Comparison of ENCODE assay signal across 8 mouse cellular contexts in the genomic region with DNA sequence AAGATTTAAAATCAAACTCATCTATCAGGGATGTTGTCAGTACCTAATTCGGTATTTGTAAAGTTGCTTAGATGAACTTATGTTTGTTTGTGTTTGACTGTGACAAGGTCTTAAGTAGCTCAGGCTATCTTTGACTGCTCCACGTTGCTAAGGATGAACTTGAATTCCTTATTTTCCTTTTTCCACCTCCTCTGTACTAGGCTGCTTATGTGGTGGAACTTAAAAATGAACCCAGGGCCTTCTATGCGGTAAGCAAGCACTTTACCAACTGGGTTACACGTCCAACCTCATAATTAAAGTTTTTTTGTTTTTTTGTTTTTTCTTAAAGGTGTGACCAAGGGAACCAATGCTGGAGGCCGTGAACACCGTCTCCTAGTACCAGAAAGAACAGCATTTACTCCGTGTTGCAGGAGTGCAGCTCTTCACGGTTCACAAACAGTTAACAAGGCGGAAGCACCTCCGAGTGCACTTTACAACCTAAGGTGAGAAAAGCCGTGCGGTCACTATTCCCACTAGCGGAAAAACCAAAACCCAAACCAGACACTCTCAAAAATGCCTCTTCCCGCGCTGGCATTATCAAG. TPM values are rescaled to one million over a fixed set of nuclear protein-coding genes. Genes with fewer than 3 reads are reported as not detected.
DNase-seq lines count a peak whose midpoint lies in the region; ATAC-seq lines count a peak whose summit lies in the region.

Zcchc7 (plus strand) TSS at position 325 of the 581 bp plus-strand sequence.

- ATAC-seq in kidney, embryonic 15.5 days (replicated peaks; ENCODE audit: low FRiP score): peak; percentile 63
- peak; percentile 34 for ATAC-seq in activated CD4-positive, CD25-positive, alpha-beta regulatory T cell, adult 4 months
- peak; percentile 63 for ATAC-seq in forebrain, embryonic 15.5 days (replicated peaks)
- peak; percentile 52 for ATAC-seq in hindbrain, embryonic 15.5 days (ENCODE audit: low FRiP score, low read depth)

- peaks cover 9% of the 10 kb centered on the region; the same call in 1 of the 2 replicates for H3K4me1 ChIP-seq in kidney, embryonic 15.5 days
- H3K4me1 ChIP-seq in forebrain, embryonic 15.5 days: peaks cover 18% of the 10 kb centered on the region
- peaks cover 20% of the 10 kb centered on the region for H3K4me1 ChIP-seq in hindbrain, embryonic 15.5 days (replicated peaks)

- peak within 1 kb of the TSS; percentile 88 for H3K9ac ChIP-seq in kidney, embryonic 15.5 days
- H3K9ac ChIP-seq in forebrain, embryonic 15.5 days (replicated peaks): peak within 1 kb of the TSS; percentile 91
- peak within 1 kb of the TSS; percentile 86 for H3K9ac ChIP-seq in hindbrain, embryonic 15.5 days

- peaks cover 39% of the 10 kb centered on the region for H3K79me2 ChIP-seq in macrophage (ENCODE audit: inconsistent target)

- H3K36me3 ChIP-seq in kidney, embryonic 15.5 days: no peaks in the 10 kb centered on the region
- no peaks in the 10 kb centered on the region for H3K36me3 ChIP-seq in forebrain, embryonic 15.5 days
- no peaks in the 10 kb centered on the region for H3K36me3 ChIP-seq in hindbrain, embryonic 15.5 days
- no peaks in the 10 kb centered on the region for H3K36me3 ChIP-seq in macrophage (ENCODE audit: inconsistent target)

- peak within 1 kb of the TSS; percentile 66 for H3K4me2 ChIP-seq in kidney, embryonic 15.5 days
- H3K4me2 ChIP-seq in forebrain, embryonic 15.5 days (replicated peaks): peak within 1 kb of the TSS; percentile 75
- peak within 1 kb of the TSS; percentile 83 for H3K4me2 ChIP-seq in hindbrain, embryonic 15.5 days

- WGBS in kidney, embryonic 15.5 days: 5% methylated on average over 15 of the region's 15 CpGs
- 5% methylated on average over 15 of the region's 15 CpGs for WGBS in forebrain, embryonic 15.5 days
- 5% methylated on average over 15 of the region's 15 CpGs for WGBS in hindbrain, embryonic 15.5 days
- WGBS in macrophage (ENCODE audit: missing documents): 5% methylated on average over 15 of the region's 15 CpGs

- no peak for DNase-seq in kidney, postnatal 14 days
- DNase-seq in spleen, postnatal 36 days (ENCODE audit: low spot score in 2 of 2): no peak
- DNase-seq in urinary bladder, postnatal 36 days (ENCODE audit: low spot score in 2 of 2): no peak

- peak within 1 kb of the TSS; percentile 93 for H3K27ac ChIP-seq in kidney, embryonic 15.5 days
- H3K27ac ChIP-seq in forebrain, embryonic 15.5 days (replicated peaks): peak within 1 kb of the TSS; percentile 95
- peak within 1 kb of the TSS; percentile 94 for H3K27ac ChIP-seq in hindbrain, embryonic 15.5 days (replicated peaks)
- peak within 1 kb of the TSS; percentile 68 for H3K27ac ChIP-seq in macrophage

- no peaks in the 10 kb centered on the region for H3K9me3 ChIP-seq in kidney, embryonic 15.5 days (replicated peaks)
- H3K9me3 ChIP-seq in forebrain, embryonic 15.5 days: no peaks in the 10 kb centered on the region
- H3K9me3 ChIP-seq in hindbrain, embryonic 15.5 days: no peaks in the 10 kb centered on the region

- H3K27me3 ChIP-seq in kidney, embryonic 15.5 days: no peaks in the 10 kb centered on the region
- H3K27me3 ChIP-seq in forebrain, embryonic 15.5 days: no peaks in the 10 kb centered on the region
- H3K27me3 ChIP-seq in hindbrain, embryonic 15.5 days: no peaks in the 10 kb centered on the region

- H3K4me3 ChIP-seq in kidney, embryonic 15.5 days (replicated peaks): peak within 1 kb of the TSS; percentile 66
- peak within 1 kb of the TSS; percentile 97 for H3K4me3 ChIP-seq in forebrain, embryonic 15.5 days
- peak within 1 kb of the TSS; percentile 96 for H3K4me3 ChIP-seq in hindbrain, embryonic 15.5 days
- H3K4me3 ChIP-seq in macrophage (ENCODE audit: inconsistent target): peak within 1 kb of the TSS; percentile 88

RNA-seq across cellular contexts. Expression of gene Zcchc7, which starts in this region (rescaled TPM):
- 38.2 and 38.3 TPM in 2 replicates for polyA plus RNA-seq in kidney, embryonic 15.5 days (2015; fragmentation: Nextera tagmentation; extraction: Ambion mirVana)
- polyA plus RNA-seq in activated CD4-positive, CD25-positive, alpha-beta regulatory T cell, adult 4 months (2017; shearing (Covaris generic)): 100 to 1,000 TPM in 1 of 2 experiments, 10 to 100 TPM in 1; 96.7 to 132 TPM
- 39.8 and 41.0 TPM in 2 replicates for polyA plus RNA-seq in forebrain, embryonic 15.5 days (2015; fragmentation: Nextera tagmentation; extraction: Ambion mirVana)
- polyA plus RNA-seq in hindbrain, embryonic 15.5 days (2015; fragmentation: Nextera tagmentation; extraction: Ambion mirVana): 35.3 and 41.6 TPM in 2 replicates
- total RNA-seq in macrophage (2018; cell fraction: chromatin; rRNA removed): 100 to 1,000 TPM; 117 to 269 (median 225) TPM
- 10 to 100 TPM in 6 of 26 experiments, 1 to 10 TPM in 20; 4.4 to 17.9 (median 6.9) TPM for total RNA-seq in macrophage (2018; cell fraction: cytosol; rRNA removed)
- total RNA-seq in macrophage (2018; cell fraction: nucleus; rRNA removed): 100 to 1,000 TPM in 20 of 26 experiments, 10 to 100 TPM in 6; 70.6 to 197 (median 123) TPM
- 9.8 to 31.5 TPM (median 16.2 TPM) in 3 replicates for polyA plus RNA-seq in macrophage (2018)
